Mouse (Mus musculus) hindbrain, embryonic 16.5 days (tissue): ENCODE data around the gene Ltb4r1. TPM values are rescaled to one million over a fixed set of nuclear protein-coding genes. Genes with fewer than 3 reads are reported as not detected.

Experiments
- ATAC-seq: fragments of 200-750 bp; cut with Nextera tagmentation; 2 replicates; pipeline ENCODE4 v1.8.0; 2017; ENCODE audit warnings: moderate TSS enrichment, moderate library complexity
- H3K27ac ChIP-seq: fragments of 300-500 bp; sonication (generic); 2 replicates; pipeline ENCODE4 v1.5.1; 2014; ENCODE audit warnings: low read depth, mild to moderate bottlenecking, control low read depth, low read length, moderate library complexity
- H3K27me3 ChIP-seq: fragments of 300-500 bp; sonication (generic); replicated peaks from 2 replicates; pipeline ENCODE4 v1.6.1; 2014; ENCODE audit warnings: low read length; ENCODE audit not compliant: control insufficient read depth, insufficient read depth
- H3K36me3 ChIP-seq: fragments of 300-500 bp; sonication (generic); 2 replicates; pipeline ENCODE4 v1.6.1; 2014; ENCODE audit warnings: mild to moderate bottlenecking, low read length, moderate library complexity, mixed read lengths; ENCODE audit not compliant: control insufficient read depth, insufficient read depth
- H3K4me1 ChIP-seq: fragments of 300-500 bp; sonication (generic); 2 replicates; pipeline ENCODE4 v1.6.1; 2014; ENCODE audit warnings: low read depth, low read length; ENCODE audit not compliant: control insufficient read depth, insufficient read depth
- H3K4me2 ChIP-seq: fragments of 300-500 bp; sonication (generic); 2 replicates; pipeline ENCODE4 v1.6.1; 2014; ENCODE audit warnings: mild to moderate bottlenecking, low read length, control low read depth, moderate library complexity
- H3K4me3 ChIP-seq: fragments of 300-500 bp; sonication (generic); 2 replicates; pipeline ENCODE4 v1.5.1; 2014; ENCODE audit warnings: mild to moderate bottlenecking, low read length, control low read depth, moderate library complexity
- H3K9ac ChIP-seq: fragments of 300-500 bp; sonication (generic); 2 replicates; pipeline ENCODE4 v1.6.1; 2014; ENCODE audit warnings: low read depth, mild to moderate bottlenecking, control low read depth, low read length, moderate library complexity
- H3K9me3 ChIP-seq: fragments of 300-500 bp; sonication (generic); 2 replicates; pipeline ENCODE4 v1.6.1; 2014; ENCODE audit warnings: mild to moderate bottlenecking, low read length, moderate library complexity; ENCODE audit not compliant: control insufficient read depth
- WGBS: fragments of 180-500 bp; shearing (Covaris S2); extraction: QIAGEN DNeasy Blood & Tissue Kit; methylation state at CpG from one replicate; pipeline ENCODE4 v1.1.7; 2014; 5-methylcytosine and 5-hydroxymethylcytosine counted together
- polyA plus RNA-seq: library from polyadenylated mRNA; unstranded; fragments of >200 nt; fragmentation: Nextera tagmentation; extraction: Ambion mirVana; gene quantifications from 2 replicates; pipeline ENCODE4 v1.2.1, GENCODE M21; 2015

Ltb4r1 gene
- polyA plus RNA-seq, 1 experiment from 2014 or later = 0.79 TPM

GRCm38 (mm10) chr14:55724411-55724871 is 41.3 kb upstream of the Ltb4r1 start:
- Histone ChIP-seq H3K9me3 (no peaks in the 10 kb centered on the region), H3K9ac (no peak overlapping the region), H3K4me3 (no peak overlapping the region), H3K4me1 (peaks cover 8% of the 10 kb centered on the region), H3K4me2 (no peak overlapping the region), H3K27ac (no peak overlapping the region), H3K36me3 (no peaks in the 10 kb centered on the region), H3K27me3 (no peaks in the 10 kb centered on the region)
- ATAC-seq = no peak
- 67% methylated on average over 8 of the region's 8 CpGs for WGBS

DNA sequence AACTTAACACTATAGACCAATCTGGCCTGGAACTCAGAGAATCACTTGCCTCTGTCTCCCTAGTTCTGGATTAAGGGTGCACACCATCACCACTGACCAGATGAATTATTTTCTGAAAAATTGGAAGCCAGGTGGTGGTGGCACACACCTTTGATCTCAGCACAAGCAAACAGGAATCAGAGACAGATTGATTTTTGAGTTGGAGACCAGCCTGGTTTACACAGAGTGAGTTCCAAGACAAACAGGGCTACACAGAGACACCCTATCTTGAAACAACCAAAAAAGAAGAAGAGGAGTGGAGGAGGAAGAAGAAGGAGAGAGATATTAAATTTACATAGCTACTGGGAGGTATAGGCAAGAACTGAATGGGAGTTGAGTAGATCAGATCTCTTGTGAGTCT is 39.5 kb upstream of the Ltb4r1 start:
- Histone ChIP-seq H3K9me3 (no peaks in the 10 kb centered on the region), H3K36me3 (no peaks in the 10 kb centered on the region), H3K4me1 (peaks cover 8% of the 10 kb centered on the region), H3K27me3 (no peaks in the 10 kb centered on the region), H3K27ac (no peak overlapping the region), H3K9ac (no peak overlapping the region), H3K4me3 (no peak overlapping the region), H3K4me2 (no peak overlapping the region)
- no peak for ATAC-seq

DNA sequence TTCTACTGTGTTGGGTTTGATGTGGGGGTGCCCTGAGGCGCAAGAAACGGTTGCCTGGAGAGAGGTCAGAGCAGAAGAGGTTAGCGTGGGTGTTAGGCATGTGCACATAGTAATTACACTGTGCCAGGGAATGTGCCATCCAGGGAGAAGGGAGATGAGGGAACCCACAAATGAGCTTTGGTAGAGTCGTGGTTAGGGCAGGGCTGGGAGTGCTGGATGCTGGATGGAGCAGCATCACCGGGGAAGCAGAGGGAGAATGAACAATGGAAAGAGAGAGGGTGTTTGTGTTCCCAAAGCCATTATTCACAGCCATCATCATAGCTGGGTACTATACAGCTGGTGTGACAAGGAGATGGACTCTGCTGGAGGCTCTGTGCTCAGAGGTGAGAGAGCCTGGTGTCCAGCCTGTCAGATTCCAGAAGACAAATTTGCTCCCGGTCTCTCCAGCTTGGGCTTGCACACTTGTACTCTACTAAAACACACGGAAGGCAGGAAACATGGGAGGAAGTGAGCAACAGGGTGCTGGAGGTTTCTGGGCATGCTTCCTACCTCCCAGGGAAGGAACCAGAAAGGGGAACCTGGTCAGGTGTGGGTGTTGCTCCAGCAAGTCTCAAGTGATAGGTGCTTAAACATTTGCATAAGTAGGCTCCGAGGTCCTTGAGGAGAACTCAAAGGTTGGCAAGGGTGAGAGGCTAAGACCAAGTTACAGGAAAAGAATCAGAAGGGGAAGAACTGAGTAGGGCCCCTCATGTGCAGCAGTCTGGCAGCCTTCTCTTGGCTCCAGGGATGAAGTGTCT is 37.7 kb upstream of the Ltb4r1 start:
- H3K9ac ChIP-seq = no peak overlapping the region
- no peaks in the 10 kb centered on the region for H3K36me3 ChIP-seq
- H3K4me2 ChIP-seq = no peak overlapping the region
- ATAC-seq = no peak
- no peaks in the 10 kb centered on the region for H3K27me3 ChIP-seq
- no peak overlapping the region for H3K4me3 ChIP-seq
- peaks cover 3% of the 10 kb centered on the region for H3K4me1 ChIP-seq
- no peak overlapping the region for H3K27ac ChIP-seq
- 69% methylated on average over 8 of the region's 8 CpGs for WGBS
- no peaks in the 10 kb centered on the region for H3K9me3 ChIP-seq

GRCm38 (mm10) chr14:55730116-55730515 is 35.6 kb upstream of the Ltb4r1 start:
- no peaks in the 10 kb centered on the region for H3K27me3 ChIP-seq
- WGBS = 59% methylated on average over 7 of the region's 7 CpGs
- H3K9me3 ChIP-seq = no peaks in the 10 kb centered on the region
- H3K4me3 ChIP-seq = no peak overlapping the region
- no peaks in the 10 kb centered on the region for H3K36me3 ChIP-seq
- H3K27ac ChIP-seq = peak overlapping the region; percentile 71
- no peak overlapping the region for H3K4me2 ChIP-seq
- peaks cover 3% of the 10 kb centered on the region for H3K4me1 ChIP-seq
- H3K9ac ChIP-seq = no peak overlapping the region
- ATAC-seq = peak; percentile 55; the same call in 1 of the 2 replicates

DNA sequence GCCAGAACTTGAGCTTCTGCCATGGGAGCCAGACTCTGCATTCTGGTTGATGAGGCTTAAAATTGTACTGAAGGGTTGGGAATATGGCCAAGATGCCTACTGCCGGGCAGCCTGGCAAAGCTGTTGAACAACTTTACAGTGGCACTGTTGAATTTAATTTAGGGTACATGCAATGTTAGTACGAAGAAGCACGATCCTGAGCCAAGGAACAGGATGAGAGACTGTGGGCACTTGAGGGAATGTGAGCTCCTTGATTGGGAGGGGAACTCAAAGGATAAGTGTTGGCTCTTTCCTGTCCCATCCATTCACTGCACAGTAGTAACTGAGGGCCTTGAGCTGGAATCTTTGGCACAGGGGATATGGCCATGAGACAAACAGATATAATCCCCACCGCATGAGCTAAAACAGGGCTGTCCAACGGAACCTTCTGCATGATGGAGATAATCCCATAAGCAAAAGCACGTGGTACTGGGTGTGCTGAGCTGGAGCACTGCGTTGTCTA is 35.2 kb upstream of the Ltb4r1 start:
- ATAC-seq = peak; percentile 92
- Histone ChIP-seq H3K9ac (no peak overlapping the region), H3K9me3 (no peaks in the 10 kb centered on the region), H3K4me1 (peaks cover 3% of the 10 kb centered on the region), H3K4me3 (no peak overlapping the region), H3K36me3 (no peaks in the 10 kb centered on the region), H3K27ac (peak overlapping the region; percentile 71), H3K4me2 (no peak overlapping the region; the same call in 1 of the 2 replicates), H3K27me3 (no peaks in the 10 kb centered on the region)
- 65% methylated on average over 7 of the region's 7 CpGs for WGBS

GRCm38 (mm10) chr14:55733889-55734288 is 31.9 kb upstream of the Ltb4r1 start:
- H3K4me1 ChIP-seq = peaks cover 3% of the 10 kb centered on the region
- no peak overlapping the region for H3K4me3 ChIP-seq
- H3K4me2 ChIP-seq = no peak overlapping the region
- no peaks in the 10 kb centered on the region for H3K9me3 ChIP-seq
- ATAC-seq = no peak
- no peaks in the 10 kb centered on the region for H3K27me3 ChIP-seq
- WGBS = 77% methylated on average over 10 of the region's 10 CpGs
- no peak overlapping the region for H3K9ac ChIP-seq
- peaks cover 6% of the 10 kb centered on the region for H3K36me3 ChIP-seq
- H3K27ac ChIP-seq = no peak overlapping the region

- H3K9me3 ChIP-seq = no peaks in the 10 kb centered on the region
- ATAC-seq = no peak
- WGBS = 78% methylated on average over 7 of the region's 7 CpGs
These were observed 30.9 kb upstream of the Ltb4r1 start for GRCm38 (mm10) chr14:55734869-55735268.

GRCm38 (mm10) chr14:55735334-55735733 is 30.4 kb upstream of the Ltb4r1 start:
- Histone ChIP-seq H3K27me3 (no peaks in the 10 kb centered on the region), H3K4me1 (peaks cover 3% of the 10 kb centered on the region; the same call in 1 of the 2 replicates), H3K9ac (no peak overlapping the region), H3K4me3 (no peak overlapping the region), H3K9me3 (no peaks in the 10 kb centered on the region), H3K36me3 (peaks cover 17% of the 10 kb centered on the region), H3K4me2 (no peak overlapping the region), H3K27ac (no peak overlapping the region)
- 73% methylated on average over 3 of the region's 3 CpGs for WGBS
- ATAC-seq = no peak

More at GRCm38 (mm10) chr14:55734869-55735268, 30.9 kb upstream of the Ltb4r1 start:
- Histone ChIP-seq H3K27ac (no peak overlapping the region), H3K27me3 (no peaks in the 10 kb centered on the region), H3K9ac (no peak overlapping the region), H3K4me3 (no peak overlapping the region), H3K36me3 (peaks cover 16% of the 10 kb centered on the region), H3K4me2 (no peak overlapping the region), H3K4me1 (peaks cover 3% of the 10 kb centered on the region)

GRCm38 (mm10) chr14:55735758-55736157 is 30.0 kb upstream of the Ltb4r1 start:
- no peak overlapping the region for H3K9ac ChIP-seq
- no peak overlapping the region for H3K4me2 ChIP-seq
- WGBS = 83% methylated on average over 4 of the region's 4 CpGs
- no peaks in the 10 kb centered on the region for H3K27me3 ChIP-seq
- H3K27ac ChIP-seq = no peak overlapping the region
- H3K4me1 ChIP-seq = peaks cover 3% of the 10 kb centered on the region; the same call in 1 of the 2 replicates
- H3K36me3 ChIP-seq = peaks cover 17% of the 10 kb centered on the region
- no peak overlapping the region for H3K4me3 ChIP-seq
- no peaks in the 10 kb centered on the region for H3K9me3 ChIP-seq
- ATAC-seq = no peak
